Mouse (Mus musculus): ENCODE measurements at regions not wholly inside any gene's neighbourhood (a gene's known extent, or its start where the extent isn't known, plus 50 kb on each side); places are given as distances from the start of the nearest gene placed in this dataset.

GRCm38 (mm10) chr13:48316747-48317146 is 55.7 kb downstream of the Id4 start:
- DNase-seq (ENCODE audit: low read depth, low spot score) = no peak

- DNase-seq (ENCODE audit: low read depth, low spot score) = no peak
Measured at GRCm38 (mm10) chr13:48317457-48317856, 56.4 kb downstream of the Id4 start.

GRCm38 (mm10) chr13:48319001-48319400 is 58.0 kb downstream of the Id4 start:
- DNase-seq (ENCODE audit: low read depth, low spot score) = no peak

GRCm38 (mm10) chr13:48324290-48324718 is 63.3 kb downstream of the Id4 start:
- DNase-seq (ENCODE audit: low read depth, low spot score) = peak; percentile 22

- no peak for DNase-seq (ENCODE audit: low read depth, low spot score)
Measured at GRCm38 (mm10) chr13:48330619-48331018, 69.6 kb downstream of the Id4 start.

GRCm38 (mm10) chr13:48336135-48336534 is 75.1 kb downstream of the Id4 start:
- no peak for DNase-seq (ENCODE audit: low read depth, low spot score)

- no peak for DNase-seq (ENCODE audit: low read depth, low spot score)
Measured at GRCm38 (mm10) chr13:48336602-48337001, 75.6 kb downstream of the Id4 start.

GRCm38 (mm10) chr13:48338561-48338960 is 77.5 kb downstream of the Id4 start:
- DNase-seq (ENCODE audit: low read depth, low spot score) = no peak

- DNase-seq (ENCODE audit: low read depth, low spot score) = no peak
Measured at GRCm38 (mm10) chr13:48350124-48350523, 89.1 kb downstream of the Id4 start.

GRCm38 (mm10) chr13:48350955-48351354 is 89.9 kb downstream of the Id4 start:
- DNase-seq (ENCODE audit: low read depth, low spot score) = no peak

GRCm38 (mm10) chr13:48357118-48357517 is 96.1 kb downstream of the Id4 start:
- no peak for DNase-seq (ENCODE audit: low read depth, low spot score)

- no peak for DNase-seq (ENCODE audit: low read depth, low spot score)
Measured at GRCm38 (mm10) chr13:48357640-48358039, 96.6 kb downstream of the Id4 start.

GRCm38 (mm10) chr13:48371060-48371459 is 110.0 kb downstream of the Id4 start:
- no peak for DNase-seq (ENCODE audit: low read depth, low spot score)

GRCm38 (mm10) chr13:48376405-48376804 is 115.4 kb downstream of the Id4 start:
- no peak for DNase-seq (ENCODE audit: low read depth, low spot score)

- DNase-seq (ENCODE audit: low read depth, low spot score) = no peak
Measured at GRCm38 (mm10) chr13:48383580-48384445, 122.8 kb downstream of the Id4 start.

GRCm38 (mm10) chr13:48384901-48385300 is 123.9 kb downstream of the Id4 start:
- no peak for DNase-seq (ENCODE audit: low read depth, low spot score)

- DNase-seq (ENCODE audit: low read depth, low spot score) = no peak
Measured at GRCm38 (mm10) chr13:48391126-48391525, 122.1 kb downstream of the Zfp169 start.

GRCm38 (mm10) chr13:48397761-48398160 is 115.5 kb downstream of the Zfp169 start:
- no peak for DNase-seq (ENCODE audit: low read depth, low spot score)

GRCm38 (mm10) chr13:48398617-48399016 is 114.6 kb downstream of the Zfp169 start:
- no peak for DNase-seq (ENCODE audit: low read depth, low spot score)

- no peak for DNase-seq (ENCODE audit: low read depth, low spot score)
Measured at GRCm38 (mm10) chr13:48402316-48402715, 110.9 kb downstream of the Zfp169 start.

GRCm38 (mm10) chr13:48422438-48423329 is 90.6 kb downstream of the Zfp169 start:
- no peak for DNase-seq (ENCODE audit: low read depth, low spot score)

- DNase-seq (ENCODE audit: low read depth, low spot score) = no peak
Measured at GRCm38 (mm10) chr13:48426816-48427215, 86.4 kb downstream of the Zfp169 start.
